Mouse (Mus musculus): Measurements from ENCODE around the gene Gpnmb. TPM values are rescaled to one million over a fixed set of nuclear protein-coding genes. Genes with fewer than 3 reads are reported as not detected.

The Gpnmb gene
- polyA plus RNA-seq, 1 experiment from 2014 or later = 0.47 TPM

- Histone ChIP-seq H3K4me2 (ENCODE audit: low read length) (no peak overlapping the region), H3K36me3 (ENCODE audit: control insufficient read depth, insufficient read depth, low read length) (peaks cover 91% of the 10 kb centered on the region), H3K9me3 (ENCODE audit: control insufficient read depth, low read length) (no peaks in the 10 kb centered on the region), H3K4me1 (replicated peaks; ENCODE audit: control insufficient read depth, insufficient read depth, low read length) (peaks cover 10% of the 10 kb centered on the region), H3K9ac (ENCODE audit: low read length) (no peak overlapping the region), H3K4me3 (ENCODE audit: low read depth, low read length) (no peak overlapping the region), H3K27ac (ENCODE audit: low read depth) (0 out of 2 replicates have a peak overlapping the region, but pooled peaks have one; percentile 7), H3K27me3 (replicated peaks; ENCODE audit: control insufficient read depth, insufficient read depth, low read length) (no peaks in the 10 kb centered on the region)
- DNase-seq (ENCODE audit: low spot score) = no peak
- no peak for ATAC-seq (replicated peaks; ENCODE audit: low FRiP score, low TSS enrichment, low read depth)
- 66% methylated on average over 7 of the region's 7 CpGs for WGBS
These were observed 60.1 kb downstream of the Gpnmb start for GRCm38 (mm10) chr6:49096421-49096820.

- no peak for DNase-seq (ENCODE audit: low spot score)
- Histone ChIP-seq H3K27me3 (replicated peaks; ENCODE audit: control insufficient read depth, insufficient read depth, low read length) (no peaks in the 10 kb centered on the region), H3K36me3 (ENCODE audit: control insufficient read depth, insufficient read depth, low read length) (peaks cover 87% of the 10 kb centered on the region), H3K9ac (ENCODE audit: low read length) (no peak overlapping the region), H3K4me2 (ENCODE audit: low read length) (no peak overlapping the region), H3K4me1 (replicated peaks; ENCODE audit: control insufficient read depth, insufficient read depth, low read length) (peaks cover 10% of the 10 kb centered on the region), H3K9me3 (ENCODE audit: control insufficient read depth, low read length) (no peaks in the 10 kb centered on the region), H3K4me3 (ENCODE audit: low read depth, low read length) (no peak overlapping the region), H3K27ac (ENCODE audit: low read depth) (0 out of 2 replicates have a peak overlapping the region, but pooled peaks have one; percentile 7)
- 0 out of 2 replicates have a peak, but pooled peaks have one; percentile 36 for ATAC-seq (replicated peaks; ENCODE audit: low FRiP score, low TSS enrichment, low read depth)
- 51% methylated on average over 13 of the region's 13 CpGs for WGBS
These were observed 60.7 kb downstream of the Gpnmb start for GRCm38 (mm10) chr6:49096933-49097461.

GRCm38 (mm10) chr6:49097596-49098110 lies 61.3 kb downstream of the Gpnmb start:
- H3K9me3 ChIP-seq (ENCODE audit: control insufficient read depth, low read length) = no peaks in the 10 kb centered on the region
- ATAC-seq (replicated peaks; ENCODE audit: low FRiP score, low TSS enrichment, low read depth) (no peak), DNase-seq (ENCODE audit: low spot score) (no peak)
- H3K4me2 ChIP-seq (ENCODE audit: low read length) = no peak overlapping the region
- no peak overlapping the region for H3K9ac ChIP-seq (ENCODE audit: low read length)
- H3K4me3 ChIP-seq (ENCODE audit: low read depth, low read length) = no peak overlapping the region
- peaks cover 10% of the 10 kb centered on the region for H3K4me1 ChIP-seq (replicated peaks; ENCODE audit: control insufficient read depth, insufficient read depth, low read length)
- 83% methylated on average over 5 of the region's 5 CpGs for WGBS
- peak overlapping the region; percentile 22; the same call in 1 of the 2 replicates for H3K27ac ChIP-seq (ENCODE audit: low read depth)
- peaks cover 87% of the 10 kb centered on the region for H3K36me3 ChIP-seq (ENCODE audit: control insufficient read depth, insufficient read depth, low read length)
- H3K27me3 ChIP-seq (replicated peaks; ENCODE audit: control insufficient read depth, insufficient read depth, low read length) = no peaks in the 10 kb centered on the region

- Histone ChIP-seq H3K4me2 (ENCODE audit: low read length) (no peak overlapping the region), H3K27me3 (replicated peaks; ENCODE audit: control insufficient read depth, insufficient read depth, low read length) (no peaks in the 10 kb centered on the region), H3K9ac (ENCODE audit: low read length) (no peak overlapping the region), H3K4me1 (replicated peaks; ENCODE audit: control insufficient read depth, insufficient read depth, low read length) (peaks cover 10% of the 10 kb centered on the region), H3K9me3 (ENCODE audit: control insufficient read depth, low read length) (no peaks in the 10 kb centered on the region), H3K36me3 (ENCODE audit: control insufficient read depth, insufficient read depth, low read length) (peaks cover 87% of the 10 kb centered on the region), H3K4me3 (ENCODE audit: low read depth, low read length) (no peak overlapping the region), H3K27ac (ENCODE audit: low read depth) (no peak overlapping the region)
- ATAC-seq (replicated peaks; ENCODE audit: low FRiP score, low TSS enrichment, low read depth) (no peak), DNase-seq (ENCODE audit: low spot score) (no peak)
- WGBS = 90% methylated on average over 1 of the region's 1 CpGs
These were observed 62.7 kb downstream of the Gpnmb start for GRCm38 (mm10) chr6:49099086-49099485.

- peaks cover 87% of the 10 kb centered on the region for H3K36me3 ChIP-seq (ENCODE audit: control insufficient read depth, insufficient read depth, low read length)
- ATAC-seq (replicated peaks; ENCODE audit: low FRiP score, low TSS enrichment, low read depth) (no peak), DNase-seq (ENCODE audit: low spot score) (no peak)
- H3K4me2 ChIP-seq (ENCODE audit: low read length) = no peak overlapping the region
- H3K27me3 ChIP-seq (replicated peaks; ENCODE audit: control insufficient read depth, insufficient read depth, low read length) = no peaks in the 10 kb centered on the region
- no peak overlapping the region for H3K9ac ChIP-seq (ENCODE audit: low read length)
- WGBS = 91% methylated on average over 15 of the region's 15 CpGs
- no peaks in the 10 kb centered on the region for H3K4me1 ChIP-seq (replicated peaks; ENCODE audit: control insufficient read depth, insufficient read depth, low read length)
- H3K9me3 ChIP-seq (ENCODE audit: control insufficient read depth, low read length) = no peaks in the 10 kb centered on the region
- no peak overlapping the region for H3K27ac ChIP-seq (ENCODE audit: low read depth)
- no peak overlapping the region for H3K4me3 ChIP-seq (ENCODE audit: low read depth, low read length)
These were observed 70.6 kb downstream of the Gpnmb start for GRCm38 (mm10) chr6:49106746-49107500.

- Histone ChIP-seq H3K4me1 (replicated peaks; ENCODE audit: control insufficient read depth, insufficient read depth, low read length) (no peaks in the 10 kb centered on the region), H3K27ac (ENCODE audit: low read depth) (no peak overlapping the region), H3K4me2 (ENCODE audit: low read length) (no peak overlapping the region), H3K9me3 (ENCODE audit: control insufficient read depth, low read length) (no peaks in the 10 kb centered on the region), H3K27me3 (replicated peaks; ENCODE audit: control insufficient read depth, insufficient read depth, low read length) (no peaks in the 10 kb centered on the region), H3K9ac (ENCODE audit: low read length) (no peak overlapping the region), H3K36me3 (ENCODE audit: control insufficient read depth, insufficient read depth, low read length) (peaks cover 64% of the 10 kb centered on the region), H3K4me3 (ENCODE audit: low read depth, low read length) (no peak overlapping the region)
- DNase-seq (ENCODE audit: low spot score) (no peak), ATAC-seq (replicated peaks; ENCODE audit: low FRiP score, low TSS enrichment, low read depth) (no peak)
- WGBS = 84% methylated on average over 2 of the region's 2 CpGs
These were observed 72.8 kb downstream of the Gpnmb start for GRCm38 (mm10) chr6:49109196-49109595.

GRCm38 (mm10) chr6:49113895-49114294 lies 77.5 kb downstream of the Gpnmb start:
- no peaks in the 10 kb centered on the region for H3K27me3 ChIP-seq (replicated peaks; ENCODE audit: control insufficient read depth, insufficient read depth, low read length)
- H3K9me3 ChIP-seq (ENCODE audit: control insufficient read depth, low read length) = no peaks in the 10 kb centered on the region
- H3K4me3 ChIP-seq (ENCODE audit: low read depth, low read length) = no peak overlapping the region
- peak; percentile 80; the same call in 1 of the 2 replicates for ATAC-seq (replicated peaks; ENCODE audit: low FRiP score, low TSS enrichment, low read depth)
- H3K4me1 ChIP-seq (replicated peaks; ENCODE audit: control insufficient read depth, insufficient read depth, low read length) = no peaks in the 10 kb centered on the region
- 62% methylated on average over 7 of the region's 7 CpGs for WGBS
- no peak overlapping the region for H3K27ac ChIP-seq (ENCODE audit: low read depth)
- H3K36me3 ChIP-seq (ENCODE audit: control insufficient read depth, insufficient read depth, low read length) = peaks cover 50% of the 10 kb centered on the region
- no peak overlapping the region for H3K9ac ChIP-seq (ENCODE audit: low read length)
- no peak for DNase-seq (ENCODE audit: low spot score)
- no peak overlapping the region for H3K4me2 ChIP-seq (ENCODE audit: low read length)

GRCm38 (mm10) chr6:49114457-49114856 lies 78.1 kb downstream of the Gpnmb start:
- Histone ChIP-seq H3K4me2 (ENCODE audit: low read length) (no peak overlapping the region), H3K27ac (ENCODE audit: low read depth) (no peak overlapping the region), H3K27me3 (replicated peaks; ENCODE audit: control insufficient read depth, insufficient read depth, low read length) (no peaks in the 10 kb centered on the region), H3K4me3 (ENCODE audit: low read depth, low read length) (no peak overlapping the region), H3K9ac (ENCODE audit: low read length) (no peak overlapping the region), H3K36me3 (ENCODE audit: control insufficient read depth, insufficient read depth, low read length) (peaks cover 45% of the 10 kb centered on the region), H3K4me1 (replicated peaks; ENCODE audit: control insufficient read depth, insufficient read depth, low read length) (no peaks in the 10 kb centered on the region), H3K9me3 (ENCODE audit: control insufficient read depth, low read length) (no peaks in the 10 kb centered on the region)
- DNase-seq (ENCODE audit: low spot score) = no peak
- ATAC-seq (replicated peaks; ENCODE audit: low FRiP score, low TSS enrichment, low read depth) = no peak
- 86% methylated on average over 6 of the region's 6 CpGs for WGBS

All from intestine, embryonic 14.5 days (tissue).